Mouse (Mus musculus) hindbrain, embryonic 10.5 days (tissue): ENCODE data around the gene Bcl2l12. TPM values are rescaled to one million over a fixed set of nuclear protein-coding genes. Genes with fewer than 3 reads are reported as not detected.

Source experiments
- polyA plus RNA-seq: library from polyadenylated mRNA; unstranded; fragments of >200 nt; fragmentation: Nextera tagmentation; extraction: Ambion mirVana; gene quantifications from 2 replicates; pipeline ENCODE4 v1.2.1, GENCODE M21; 2016

Bcl2l12 gene
- polyA plus RNA-seq, 1 experiment from 2014 or later = 69.6 TPM

Other genes with a start within 250 kb of the Bcl2l12 start
- gene Zfp473, start 247.7 kb downstream of the Bcl2l12 start, polyA plus RNA-seq = 3.6 and 4.0 TPM in 2 replicates
- 135 and 158 TPM in 2 replicates for gene Nup62, start 182.6 kb downstream of the Bcl2l12 start, polyA plus RNA-seq
- 1.7 and 1.9 TPM in 2 replicates for gene Il4i1, start 182.3 kb downstream of the Bcl2l12 start, polyA plus RNA-seq
- 4.6 TPM in 2 replicates for gene Atf5, start 182.1 kb downstream of the Bcl2l12 start, polyA plus RNA-seq
- 81.7 and 93.3 TPM in 2 replicates for gene Akt1s1, start 149.7 kb downstream of the Bcl2l12 start, polyA plus RNA-seq
- gene Tbc1d17, start 149.6 kb downstream of the Bcl2l12 start, polyA plus RNA-seq = 77.1 and 91.1 TPM in 2 replicates
- gene Pnkp, start 141.6 kb downstream of the Bcl2l12 start, polyA plus RNA-seq = 36.3 and 40.2 TPM in 2 replicates
- gene Ptov1, start 128.9 kb downstream of the Bcl2l12 start, polyA plus RNA-seq = 478 and 579 TPM in 2 replicates
- gene Med25, start 106.0 kb downstream of the Bcl2l12 start, polyA plus RNA-seq = 187 and 223 TPM in 2 replicates
- gene Fuz, start 102.6 kb downstream of the Bcl2l12 start, polyA plus RNA-seq = 24.4 and 28.4 TPM in 2 replicates
- gene Ap2a1, start 69.2 kb downstream of the Bcl2l12 start, polyA plus RNA-seq = 80.7 and 93.1 TPM in 2 replicates
- gene Tsks, start 55.5 kb downstream of the Bcl2l12 start, polyA plus RNA-seq = 0.08 TPM in 1 of 2 replicates, not detected in the other
- 22.4 and 26.8 TPM in 2 replicates for gene Cpt1c, start 23.9 kb downstream of the Bcl2l12 start, polyA plus RNA-seq
- 843 and 861 TPM in 2 replicates for gene Prmt1, start 12.1 kb downstream of the Bcl2l12 start, polyA plus RNA-seq
- 76.7 and 78.1 TPM in 2 replicates for gene Irf3, start 1.1 kb downstream of the Bcl2l12 start, polyA plus RNA-seq
- 44.0 and 49.9 TPM in 2 replicates for gene Scaf1, start 17.7 kb upstream of the Bcl2l12 start, polyA plus RNA-seq
- gene Rras, start 19.2 kb upstream of the Bcl2l12 start, polyA plus RNA-seq = 24.4 and 24.8 TPM in 2 replicates
- gene Prr12, start 54.2 kb upstream of the Bcl2l12 start, polyA plus RNA-seq = 11.9 and 13.4 TPM in 2 replicates
- gene Nosip, start 63.7 kb upstream of the Bcl2l12 start, polyA plus RNA-seq = 67.8 and 70.7 TPM in 2 replicates
- gene Prrg2, start 64.0 kb upstream of the Bcl2l12 start, polyA plus RNA-seq = 16.9 and 18.6 TPM in 2 replicates
- 127 and 135 TPM in 2 replicates for gene Rcn3, start 93.5 kb upstream of the Bcl2l12 start, polyA plus RNA-seq
- gene Fcgrt, start 105.1 kb upstream of the Bcl2l12 start, polyA plus RNA-seq = 9.9 and 13.1 TPM in 2 replicates
- gene Rps11, start 125.7 kb upstream of the Bcl2l12 start, polyA plus RNA-seq = 1,526 and 1,700 TPM in 2 replicates
- gene Rpl13a, start 130.0 kb upstream of the Bcl2l12 start, polyA plus RNA-seq = 1,174 and 1,234 TPM in 2 replicates
- gene Gm45713, start 137.5 kb upstream of the Bcl2l12 start, polyA plus RNA-seq = 0.13 and 0.15 TPM in 2 replicates
- gene Flt3l, start 137.7 kb upstream of the Bcl2l12 start, polyA plus RNA-seq = 0.85 and 2.0 TPM in 2 replicates
- 101 and 116 TPM in 2 replicates for gene Pih1d1, start 155.6 kb upstream of the Bcl2l12 start, polyA plus RNA-seq
- 54.5 and 55.3 TPM in 2 replicates for gene Aldh16a1, start 155.9 kb upstream of the Bcl2l12 start, polyA plus RNA-seq
- gene Slc17a7, start 165.2 kb upstream of the Bcl2l12 start, polyA plus RNA-seq = 0.71 and 1.2 TPM in 2 replicates
- not detected in 2 replicates for gene Gfy, start 180.9 kb upstream of the Bcl2l12 start, polyA plus RNA-seq
- not detected in 2 replicates for gene Pth2, start 182.3 kb upstream of the Bcl2l12 start, polyA plus RNA-seq
- gene Ccdc155, start 206.2 kb upstream of the Bcl2l12 start, polyA plus RNA-seq = 0.64 and 0.80 TPM in 2 replicates
- 1.8 and 2.1 TPM in 2 replicates for gene Dkkl1, start 213.4 kb upstream of the Bcl2l12 start, polyA plus RNA-seq
- 324 and 370 TPM in 2 replicates for gene Tead2, start 217.0 kb upstream of the Bcl2l12 start, polyA plus RNA-seq
- gene Cd37, start 240.4 kb upstream of the Bcl2l12 start, polyA plus RNA-seq = 1.0 and 1.1 TPM in 2 replicates
- 0.26 TPM in 1 of 2 replicates, not detected in the other for gene Slc6a16, start 242.4 kb upstream of the Bcl2l12 start, polyA plus RNA-seq